Mouse (Mus musculus) embryonic fibroblast, embryonic 13.5 days (primary cell): ENCODE data around the gene Cish.

Experiments used
- CTCF ChIP-seq: IDR thresholded peaks from 2 replicates; pipeline ENCODE4 v1.5.1; 2011; ENCODE audit warnings: mild to moderate bottlenecking, control low read depth, low read length, moderate library complexity, borderline replicate concordance; ENCODE audit not compliant: insufficient read depth
- POLR2A ChIP-seq: IDR thresholded peaks from 2 replicates; pipeline ENCODE4 v1.6.1; 2011; ENCODE audit warnings: low read depth, mild to moderate bottlenecking, control low read depth, low read length, moderate library complexity

DNA sequence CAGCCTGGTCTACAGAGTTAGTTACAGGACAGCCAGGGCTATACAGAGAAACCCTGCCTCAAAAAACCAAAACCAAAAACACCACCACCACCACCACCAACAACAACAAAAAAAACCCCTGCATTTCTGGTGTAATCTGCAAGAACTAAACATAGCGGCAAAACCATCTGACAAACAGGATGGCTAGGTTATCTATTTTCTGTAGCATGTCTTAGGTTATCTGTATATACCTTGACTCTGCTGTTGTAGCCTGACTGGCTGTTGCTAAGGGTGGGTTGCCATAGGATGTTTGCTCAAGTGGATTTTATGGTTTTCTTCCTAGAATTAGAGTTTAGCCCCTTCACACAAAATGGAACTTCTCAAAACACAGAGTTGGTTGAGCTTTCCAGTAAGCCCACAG, 26.1 kb upstream of the Cish start:
- TF ChIP-seq POLR2A (no peak), CTCF (no peak)
